Mouse (Mus musculus) ES-E14 (cell line): ENCODE data around the gene Rbm47. TPM values are rescaled to one million over a fixed set of nuclear protein-coding genes. Genes with fewer than 3 reads are reported as not detected.
A peak's percentile ranks its signal among the peaks of the same experiment; 100 is the strongest.

Experiments used
- DNase-seq: peaks from one replicate; pipeline ENCODE4 v3.0.0-alpha.2; 2013; ENCODE audit warnings: low read depth, low spot score
- H3K27ac ChIP-seq: 2 replicates; pipeline ENCODE4 v1.5.1; 2012; ENCODE audit warnings: low read depth, mild to moderate bottlenecking, low read length, moderate library complexity, mixed read lengths; ENCODE audit not compliant: poor library complexity, insufficient read depth, severe bottlenecking
- H3K36me3 ChIP-seq: 2 replicates; pipeline ENCODE4 v1.6.1; 2012; ENCODE audit warnings: mild to moderate bottlenecking, low read length, moderate library complexity, mixed read lengths; ENCODE audit not compliant: control insufficient read depth, poor library complexity, insufficient read depth, severe bottlenecking
- H3K4me1 ChIP-seq, 2 experiments: fragments of 150-350 bp in 1 of 2; sonication (generic) in 1 of 2; 2 replicates each; pipeline ENCODE4 v1.6.1; 2012; ENCODE audit warnings: low read length in 2 of 2, mild to moderate bottlenecking in 1 of 2, mixed read lengths in 1 of 2; ENCODE audit not compliant: control insufficient read depth in 2 of 2, insufficient read depth in 2 of 2, poor library complexity in 1 of 2
- H3K4me3 ChIP-seq, 2 experiments: fragments of 150-350 bp in 1 of 2; sonication (generic) in 1 of 2; 2 replicates each; pipeline ENCODE4 v1.5.1; 2012; ENCODE audit warnings: low read length in 2 of 2, low read depth in 1 of 2, mild to moderate bottlenecking in 1 of 2, mixed read lengths in 1 of 2; ENCODE audit not compliant: insufficient read depth in 1 of 2, poor library complexity in 1 of 2, severe bottlenecking in 1 of 2
- H3K9ac ChIP-seq: 2 replicates; pipeline ENCODE4 v1.6.1; 2012; ENCODE audit warnings: low read depth, mild to moderate bottlenecking, low read length, mixed read lengths; ENCODE audit not compliant: poor library complexity, insufficient read depth, severe bottlenecking
- H3K9me3 ChIP-seq: fragments of 150-350 bp; sonication (generic); 2 replicates; pipeline ENCODE4 v1.6.1; 2012; ENCODE audit warnings: low read depth, mild to moderate bottlenecking, low read length; ENCODE audit not compliant: control insufficient read depth, insufficient read depth
- CHD2 ChIP-seq: IDR thresholded peaks from 2 replicates; pipeline ENCODE4 v1.6.1; 2014; ENCODE audit warnings: mild to moderate bottlenecking, low read depth, low read length, inconsistent platforms
- HCFC1 ChIP-seq: IDR thresholded peaks from 2 replicates; pipeline ENCODE4 v1.6.1; 2012; ENCODE audit warnings: low read length, inconsistent platforms, borderline replicate concordance; ENCODE audit not compliant: insufficient read depth
- MAFK ChIP-seq: IDR thresholded peaks from 2 replicates; pipeline ENCODE4 v1.6.1; 2014; ENCODE audit warnings: mild to moderate bottlenecking, low read depth, low read length, inconsistent platforms; ENCODE audit not compliant: insufficient read depth
- ZC3H11A ChIP-seq: IDR thresholded peaks from 2 replicates; pipeline ENCODE4 v1.6.1; 2012; ENCODE audit warnings: low read depth, mild to moderate bottlenecking, inconsistent platforms, low read length, borderline replicate concordance
- ZNF384 ChIP-seq: IDR thresholded peaks from 2 replicates; pipeline ENCODE4 v1.6.1; 2012; ENCODE audit warnings: low read depth, low read length, inconsistent platforms
- in situ Hi-C, 2 experiments: fragments of 600-800 bp; cut with MboI; formaldehyde crosslinking; loops; one replicate each; pipeline ENCODE4 v1.15.1; 2025; ENCODE audit warnings: low sequenced_read_pairs in 2 of 2, inconsistent platforms in 1 of 2; ENCODE audit not compliant: unreplicated experiment in 2 of 2
- total RNA-seq: library from RNA; depleted of rRNA; stranded (reverse); fragments of 300-350 nt; gene quantifications from 2 replicates; pipeline ENCODE4 v1.2.3, GENCODE M21; 2012

Rbm47 gene
- total RNA-seq, 1 experiment = 13.4 TPM

DNA sequence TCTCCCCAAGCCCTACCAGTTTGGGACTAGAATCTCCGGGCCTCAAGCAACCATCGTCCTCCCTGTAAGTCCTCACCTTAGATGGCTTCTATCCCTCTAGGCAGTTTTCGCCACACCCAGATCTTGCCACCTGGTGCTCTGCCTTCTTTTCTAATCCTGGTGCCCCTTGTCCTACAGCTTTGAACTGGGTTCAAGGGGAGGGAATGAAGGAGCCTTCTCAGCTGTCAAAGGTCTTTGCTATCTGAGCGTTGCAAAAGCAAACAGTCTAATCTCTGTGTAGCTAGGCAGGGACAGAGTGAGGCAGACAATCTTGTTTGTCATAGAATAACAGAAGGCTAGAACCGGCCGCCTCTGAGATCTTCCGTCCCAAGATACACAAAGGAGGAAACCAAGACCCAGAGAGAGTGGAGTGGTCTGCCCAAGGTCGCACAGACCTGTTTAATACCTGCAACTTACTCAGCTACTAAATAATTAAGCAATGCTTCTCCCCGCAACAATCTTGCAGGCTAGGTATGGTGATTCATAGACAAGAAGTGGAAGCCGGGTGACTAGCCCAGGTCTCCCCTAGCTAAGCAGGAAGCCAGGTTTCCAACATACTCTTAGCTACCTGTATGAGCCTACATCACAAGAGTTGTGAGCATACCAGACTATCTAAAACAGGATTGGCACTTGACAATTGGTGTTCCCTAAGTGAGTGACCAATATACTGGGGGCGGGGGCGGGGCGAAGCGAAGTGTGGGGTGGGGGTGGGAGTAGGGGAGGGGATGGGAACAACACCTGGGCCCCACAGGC lies 168.6 kb downstream of the Rbm47 start, which contains the start of gene 9130230L23Rik:
TSS of gene 9130230L23Rik (minus strand) at position 152 of the 792 bp plus-strand sequence.
- H3K27ac ChIP-seq = peak within 1 kb of the TSS; percentile 52; the same call in 1 of the 2 replicates
- H3K9ac ChIP-seq = no peak within 1 kb of the TSS
- H3K4me1 ChIP-seq = peaks cover 7 to 16% of the 10 kb centered on the region in 2 experiments
- TF ChIP-seq MAFK = no peak
- TF ChIP-seq ZNF384 = no peak
- TF ChIP-seq ZC3H11A = no peak
- no peak for TF ChIP-seq CHD2
- TF ChIP-seq HCFC1 = no peak
- H3K9me3 ChIP-seq = no peaks in the 10 kb centered on the region
- peak within 1 kb of the TSS in 1 of 2 experiments; percentile 31; a peak in 1 of 4 replicates for H3K4me3 ChIP-seq
- DNase-seq = no peak
- in situ Hi-C loops = no loop called here
- no peaks in the 10 kb centered on the region for H3K36me3 ChIP-seq

GRCm38 (mm10) chr5:66001232-66001631 lies 171.7 kb downstream of the Rbm47 start:
- H3K9me3 ChIP-seq = no peaks in the 10 kb centered on the region
- no peak overlapping the region for H3K4me3 ChIP-seq
- no peak for DNase-seq
- no peak overlapping the region for H3K27ac ChIP-seq
- H3K36me3 ChIP-seq = no peaks in the 10 kb centered on the region
- in situ Hi-C loops = no loop called here
- no peak overlapping the region for H3K9ac ChIP-seq
- TF ChIP-seq HCFC1 (no peak), MAFK (no peak), ZNF384 (no peak), ZC3H11A (no peak), CHD2 (no peak)
- H3K4me1 ChIP-seq = peaks cover 5 to 14% of the 10 kb centered on the region in 2 experiments

DNA sequence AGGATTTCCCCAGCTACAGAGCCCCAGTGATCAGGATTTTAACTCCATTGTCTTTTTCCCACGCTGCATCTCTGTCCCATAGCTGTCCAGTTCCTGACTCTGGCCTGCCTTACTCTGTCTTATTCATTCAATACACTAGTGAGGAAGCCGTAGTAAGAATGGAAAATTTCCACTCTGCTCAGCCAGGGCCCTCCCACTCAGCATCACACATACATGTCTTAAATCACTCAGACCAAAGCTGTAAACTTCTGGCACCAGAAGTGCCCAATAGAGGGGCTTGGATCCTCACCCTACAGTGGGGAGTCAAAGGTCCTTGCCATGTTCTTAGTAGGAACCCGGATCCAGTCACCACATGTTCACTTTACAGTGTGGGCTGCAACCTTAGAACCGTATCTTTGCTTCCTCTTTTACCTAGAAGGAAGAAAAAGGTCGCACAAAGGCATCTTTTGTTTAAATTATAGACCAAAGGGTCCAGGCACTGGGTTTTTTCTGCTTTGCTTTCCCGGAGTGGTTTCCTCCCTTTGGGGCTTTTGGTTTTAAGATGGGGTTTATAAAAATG lies 172.3 kb downstream of the Rbm47 start:
- TF ChIP-seq MAFK (no peak), HCFC1 (no peak), CHD2 (no peak), ZC3H11A (no peak), ZNF384 (no peak)
- H3K27ac ChIP-seq = no peak overlapping the region
- H3K9ac ChIP-seq = no peak overlapping the region
- no peaks in the 10 kb centered on the region for H3K9me3 ChIP-seq
- no peak for DNase-seq
- in situ Hi-C loops = no loop called here
- no peaks in the 10 kb centered on the region for H3K36me3 ChIP-seq
- H3K4me1 ChIP-seq = peaks cover 4 to 13% of the 10 kb centered on the region in 2 experiments
- H3K4me3 ChIP-seq = no peak overlapping the region

GRCm38 (mm10) chr5:66000074-66000473 lies 172.8 kb downstream of the Rbm47 start:
- Histone ChIP-seq H3K4me3 (no peak overlapping the region), H3K36me3 (no peaks in the 10 kb centered on the region), H3K9me3 (no peaks in the 10 kb centered on the region), H3K27ac (no peak overlapping the region), H3K9ac (no peak overlapping the region), H3K4me1 (peaks cover 1 to 15% of the 10 kb centered on the region in 2 experiments; a peak in 3 of 4 replicates)
- DNase-seq = no peak
- TF ChIP-seq HCFC1 (no peak), ZC3H11A (no peak), ZNF384 (no peak), MAFK (no peak), CHD2 (no peak)
- in situ Hi-C loops = no loop called here
